Mouse (Mus musculus) natural killer cell, adult 2 months (primary cell): ENCODE data around the gene Gm11563.
"Not testable (repeated sequence)": the region's sequence is repeated elsewhere in the genome, so short reads cannot be mapped to it uniquely, and the experiment has no call there.

Experiments
- DNase-seq, 2 experiments: peaks; one replicate each; pipeline ENCODE4 v3.0.0; 2022; ENCODE audit warnings: low spot score in 2 of 2

Gm11563 gene

DNA sequence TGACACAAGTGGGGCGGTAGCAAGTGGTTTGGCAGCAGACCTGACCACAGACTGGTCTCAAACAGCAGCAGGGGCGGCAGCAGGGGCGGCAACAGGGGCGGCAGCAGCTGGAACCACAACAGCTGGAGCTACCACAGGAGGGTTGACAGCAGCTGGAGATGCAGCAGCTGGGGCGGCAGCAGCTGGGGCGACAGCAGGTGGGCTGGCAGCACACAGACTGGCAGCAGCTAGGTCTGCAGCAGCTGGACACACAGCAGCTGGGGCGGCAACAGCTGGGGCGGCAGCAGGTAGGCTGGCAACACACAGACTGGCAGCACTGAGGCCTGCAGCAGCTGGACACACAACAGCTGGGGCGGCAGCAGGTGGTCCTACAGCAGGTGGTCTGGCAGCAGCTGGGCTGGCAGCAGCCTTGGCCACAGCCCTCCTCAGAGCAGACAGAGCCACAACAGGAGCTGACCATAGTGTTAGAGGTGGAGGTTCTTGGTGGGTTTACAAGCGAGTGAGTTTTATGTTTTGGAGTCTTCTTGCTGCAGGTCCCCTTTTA, at the start of gene Gm11563:
Gene Gm11563 (minus strand): TSS at position 494 of the 544 bp plus-strand sequence.
- not testable (repeated sequence) for DNase-seq

DNA sequence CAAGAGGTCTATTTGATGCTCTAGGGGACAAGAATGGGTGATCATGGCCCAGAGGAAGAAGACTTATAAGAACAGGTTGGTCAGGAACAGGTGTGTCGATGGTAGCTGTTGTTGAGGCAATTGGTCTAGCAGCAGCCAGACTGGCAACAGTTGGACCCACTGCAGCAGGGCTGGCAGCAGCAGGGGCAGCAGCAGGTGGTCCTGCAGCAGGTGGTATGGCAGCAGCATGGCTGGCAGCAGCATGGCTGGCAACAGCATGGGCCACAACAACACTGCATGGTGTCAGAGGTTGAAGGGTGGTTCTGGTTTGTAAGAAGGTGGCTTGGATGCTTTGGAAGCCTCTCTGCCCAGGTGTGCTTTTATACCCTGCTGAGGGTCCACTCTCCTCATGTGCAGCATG, 31.7 kb upstream of the Gm11563 start, which contains the start of gene Gm14190:
Gene Gm14190 (minus strand): TSS at position 278 of the 400 bp plus-strand sequence.
- DNase-seq = no peak

DNA sequence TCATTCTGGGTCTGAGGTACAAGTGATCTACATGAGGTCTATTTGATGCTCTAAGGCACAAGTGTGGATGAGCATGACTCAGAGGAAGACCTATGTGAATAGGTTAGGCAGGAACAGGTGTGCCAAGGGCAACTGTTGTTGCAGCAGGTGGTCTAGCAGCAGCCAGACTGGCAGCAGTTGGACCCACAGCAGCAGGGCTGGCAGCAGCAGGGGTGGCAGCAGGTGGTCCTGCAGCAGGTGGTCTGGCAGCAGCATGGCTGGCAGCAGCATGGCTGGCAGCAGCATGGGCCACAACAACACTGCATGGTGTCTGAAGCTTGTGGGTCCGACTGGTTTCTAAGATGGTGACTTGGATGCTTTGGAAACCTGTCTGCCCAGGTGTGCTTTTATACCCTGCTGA, 26.5 kb upstream of the Gm11563 start:
- DNase-seq = not testable (repeated sequence)

DNA sequence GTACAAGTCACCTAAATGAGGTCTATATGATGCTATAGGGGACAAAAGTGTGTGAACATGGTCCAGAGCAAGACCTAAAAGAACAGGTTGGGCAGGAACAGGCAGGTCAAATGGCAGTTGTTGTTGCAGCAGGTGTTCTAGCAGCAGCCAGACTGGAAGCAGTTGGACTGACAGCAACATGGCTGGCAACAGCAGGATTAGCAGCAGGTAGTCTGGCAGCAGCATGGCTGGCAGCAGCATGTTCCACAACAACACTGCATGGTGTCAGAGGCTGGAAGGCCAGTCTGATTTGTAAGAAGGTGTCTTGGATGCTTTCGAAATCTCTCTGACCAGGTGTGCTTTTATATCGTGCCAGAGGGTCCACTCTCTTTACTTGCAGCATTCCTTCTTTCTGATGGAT, 24.7 kb upstream of the Gm11563 start:
- no peak for DNase-seq

DNA sequence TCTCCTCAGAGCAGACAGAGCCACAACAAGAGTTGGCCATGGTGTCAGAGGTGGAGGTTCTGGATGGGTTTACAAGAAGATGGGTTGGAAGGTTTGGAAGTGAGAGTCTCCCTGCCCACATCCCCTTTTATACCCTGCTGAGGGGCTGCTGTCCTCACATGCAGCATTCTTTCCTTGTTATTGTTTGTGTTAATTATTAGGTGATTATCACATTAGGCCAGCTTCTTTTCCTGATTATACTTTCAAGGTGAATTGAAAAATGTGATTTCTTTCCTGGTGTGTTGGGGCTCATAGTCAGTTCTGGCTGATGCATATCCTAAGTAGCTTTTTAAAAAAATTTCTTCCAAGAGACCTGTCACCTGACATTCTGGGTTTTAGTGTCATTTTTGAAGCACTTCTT, 7.1 kb upstream of the Gm11563 start, which contains the start of gene Krtap4-6:
Gene Krtap4-6 (minus strand): TSS at position 101 of the 400 bp plus-strand sequence.
- DNase-seq = no peak

DNA sequence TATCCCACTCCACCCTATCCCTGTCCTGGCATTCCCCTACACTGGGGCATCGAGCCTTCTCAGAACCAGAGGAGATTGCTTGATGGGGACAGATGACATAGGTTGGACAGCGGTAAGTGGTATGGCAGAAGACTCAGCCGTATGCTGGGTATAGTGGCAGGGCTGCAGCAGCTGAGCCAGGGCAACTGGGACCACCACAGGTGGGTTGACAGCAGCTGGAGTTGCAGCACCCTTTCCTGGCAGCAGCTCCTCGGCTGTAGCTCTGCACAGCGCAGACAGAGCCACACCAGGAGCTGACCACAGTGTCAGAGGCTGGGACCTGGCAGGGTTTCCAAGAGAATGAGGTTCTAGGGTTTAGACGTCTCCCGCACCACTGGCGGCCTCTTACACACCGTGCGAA, 4.0 kb upstream of the Gm11563 start:
- DNase-seq = no peak

DNA sequence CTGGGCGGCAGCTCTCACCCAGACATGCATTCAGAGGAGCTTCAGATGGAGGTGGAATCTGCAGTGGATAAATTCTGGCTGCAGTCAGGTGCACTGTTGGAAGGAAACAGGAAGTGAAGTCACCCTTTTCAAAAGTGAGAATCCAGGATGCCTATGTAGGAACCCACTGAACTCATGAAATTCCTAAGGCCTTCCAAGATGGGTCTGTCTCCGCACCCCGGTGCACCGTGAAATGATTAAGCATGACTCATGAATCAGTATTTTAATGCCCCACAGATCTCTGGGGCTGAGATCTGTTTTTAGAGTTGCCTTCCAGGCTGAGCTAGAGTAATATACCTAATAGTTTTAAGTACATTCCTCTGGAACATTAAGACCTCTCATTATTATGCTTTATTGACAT, 496 bp upstream of the Gm11563 start:
- no peak for DNase-seq

DNA sequence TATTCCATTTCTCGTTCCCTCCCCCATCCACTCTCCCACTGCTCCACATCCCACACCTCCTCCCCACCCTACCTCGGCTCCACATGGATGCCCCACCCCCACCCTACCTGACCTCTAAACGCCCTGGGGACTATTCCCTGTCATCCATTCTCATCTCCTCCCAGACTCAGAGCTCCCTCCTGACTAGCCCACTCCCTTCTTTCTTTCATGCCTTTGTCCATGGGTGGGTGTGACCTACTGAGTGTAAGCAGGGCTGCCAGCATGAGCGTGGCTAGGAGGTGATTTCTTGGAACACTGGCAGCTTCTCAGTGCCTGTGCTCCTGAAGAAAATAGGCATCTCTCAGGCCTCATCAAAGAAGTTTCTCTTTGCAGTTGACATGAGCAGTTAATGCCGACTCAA, 1.7 kb downstream of the Gm11563 start:
- no peak for DNase-seq

DNA sequence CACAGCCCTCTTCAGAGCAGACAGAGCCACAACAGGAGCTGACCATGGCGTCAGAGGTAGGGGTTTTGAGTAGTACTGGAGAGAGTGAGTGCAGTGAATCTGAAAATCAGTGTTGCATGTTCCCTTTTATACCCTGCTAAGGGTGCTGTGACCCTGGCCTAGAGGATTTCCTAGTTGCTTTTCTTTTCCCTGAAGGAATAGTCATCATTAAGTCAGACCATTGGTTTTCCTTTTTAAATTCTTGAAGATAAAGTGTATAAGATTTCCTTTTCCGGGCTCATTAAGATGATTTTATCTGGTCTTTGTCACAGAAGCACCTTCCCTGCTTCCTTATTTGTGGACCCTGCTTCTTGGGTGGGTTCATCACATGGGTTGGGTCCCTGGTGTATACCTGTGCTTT, 8.6 kb downstream of the Gm11563 start, which contains the start of gene Gm11555:
Gene Gm11555 (minus strand): TSS at position 101 of the 400 bp plus-strand sequence.
- no peak for DNase-seq

DNA sequence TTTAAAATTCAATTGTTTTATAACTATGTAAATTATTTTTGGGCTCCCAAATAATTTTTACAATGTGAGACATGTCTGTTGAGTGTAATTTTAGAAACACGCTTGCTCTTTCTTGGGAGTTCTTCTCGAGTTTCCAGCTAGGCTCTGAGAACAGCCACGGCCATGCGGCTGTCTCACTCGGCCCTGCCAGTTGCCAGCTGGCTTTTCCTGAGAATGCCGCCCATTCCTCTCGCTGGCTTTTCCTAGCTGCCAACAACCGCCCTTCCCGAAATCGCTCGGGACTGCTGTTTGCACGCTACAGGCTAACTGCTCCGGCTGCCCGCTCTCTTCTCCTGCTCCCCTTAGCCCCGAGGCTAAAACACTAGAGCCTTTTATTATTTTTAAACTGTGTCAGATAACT, 12.3 kb downstream of the Gm11563 start:
- no peak for DNase-seq

DNA sequence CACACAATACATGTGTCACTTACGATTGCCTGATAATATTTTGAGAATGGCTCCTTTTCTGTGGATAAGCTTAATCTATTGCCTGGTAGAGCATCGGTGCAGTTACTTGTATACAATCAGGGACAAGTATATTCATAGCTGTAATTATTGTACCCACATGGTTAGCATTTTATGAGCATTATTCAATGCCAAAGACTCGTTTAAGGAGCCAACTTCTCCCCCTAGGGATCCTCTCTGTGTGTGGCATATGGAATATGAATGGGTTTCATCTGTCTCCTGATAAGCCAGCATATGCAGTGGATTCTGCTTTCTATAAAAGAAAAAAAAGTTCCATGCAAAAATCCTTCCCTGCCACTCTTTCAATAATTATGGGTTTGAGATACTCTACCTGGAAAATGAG, 14.4 kb downstream of the Gm11563 start:
- no peak for DNase-seq

DNA sequence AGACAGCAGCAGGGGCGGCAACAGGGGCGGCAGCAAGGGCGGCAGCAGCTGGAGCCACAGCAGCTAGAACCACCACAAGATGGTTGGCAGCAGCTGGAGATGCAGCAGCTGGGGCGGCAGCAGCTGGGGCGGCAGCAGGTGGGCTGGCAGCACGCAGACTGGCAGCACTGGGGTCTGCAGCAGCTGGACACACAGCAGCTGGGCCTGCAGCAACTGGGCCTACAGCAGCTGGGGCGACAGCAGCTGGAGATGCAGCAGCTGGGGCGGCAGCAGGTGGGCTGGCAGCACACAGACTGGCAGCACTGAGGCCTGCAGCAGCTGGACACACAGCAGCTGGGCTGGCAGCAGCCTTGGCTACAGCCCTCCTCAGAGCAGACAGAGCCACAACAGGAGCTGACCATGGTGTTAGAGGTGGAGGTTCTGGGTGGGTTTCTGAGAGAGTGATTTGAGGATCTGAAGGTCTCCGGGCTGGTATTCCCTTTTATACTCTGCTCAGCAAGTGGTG, 15.1 kb downstream of the Gm11563 start, which contains the start of gene Krtap4-7:
Gene Krtap4-7 (minus strand): TSS at position 455 of the 505 bp plus-strand sequence.
- DNase-seq = not testable (repeated sequence)

DNA sequence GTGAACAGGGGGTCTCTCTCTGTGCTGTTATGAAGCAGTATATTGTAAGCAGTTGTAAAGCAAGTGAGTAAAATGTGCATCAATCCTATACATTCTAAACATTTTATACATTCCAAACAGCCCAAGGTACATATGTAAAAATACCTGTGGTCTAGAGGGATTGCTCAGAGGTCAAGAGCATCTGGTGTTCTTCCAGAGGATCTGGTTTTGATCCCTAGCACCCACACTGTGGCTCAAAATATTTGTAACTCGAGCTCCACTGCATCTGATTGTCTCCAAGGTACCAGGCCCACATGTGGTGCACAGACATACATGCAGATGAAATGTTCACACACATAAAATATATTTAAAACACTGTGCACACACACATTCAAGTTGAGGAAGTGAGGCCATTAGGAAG, 17.8 kb downstream of the Gm11563 start:
- no peak for DNase-seq

DNA sequence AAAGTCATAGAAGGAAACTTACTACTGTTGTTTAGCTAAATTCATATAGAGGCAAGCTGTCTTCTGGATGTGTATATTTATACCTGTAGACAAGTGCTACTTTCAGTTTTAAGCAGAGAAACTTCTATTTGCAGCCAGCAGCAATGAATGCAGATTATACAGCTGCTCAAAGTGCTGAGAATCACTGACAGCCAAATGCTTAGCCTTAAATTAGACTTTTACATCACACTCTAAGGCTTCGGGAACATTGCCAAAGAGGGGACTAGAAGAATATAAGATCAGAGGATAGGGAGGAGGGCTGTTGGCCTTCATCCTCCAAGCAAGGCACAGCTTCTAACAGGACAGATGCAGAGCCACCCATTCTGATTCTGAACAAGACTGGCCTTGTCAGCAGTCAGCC, 21.7 kb downstream of the Gm11563 start:
- no peak for DNase-seq

DNA sequence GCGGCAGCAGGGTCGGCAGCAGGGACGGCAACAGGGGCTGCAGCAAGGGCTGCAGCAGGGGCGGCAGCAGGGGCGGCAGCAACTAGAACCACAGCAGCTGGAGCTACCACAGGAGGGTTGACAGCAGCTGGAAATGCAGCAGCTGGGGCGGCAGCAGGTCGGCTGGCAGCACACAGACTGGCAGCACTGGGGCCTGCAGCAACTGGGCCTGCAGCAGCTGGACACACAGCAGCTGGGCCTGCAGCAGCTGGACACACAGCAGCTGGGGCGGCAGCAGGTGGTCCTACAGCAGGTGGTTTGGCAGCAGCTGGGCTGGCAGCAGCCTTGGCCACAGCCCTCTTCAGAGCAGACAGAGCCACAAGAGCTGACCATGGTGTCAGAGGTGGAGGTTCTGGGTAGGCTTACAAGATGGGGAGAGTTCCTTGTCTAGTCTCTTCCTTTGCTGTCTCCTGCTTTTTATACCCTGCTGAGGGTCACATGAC, 24.1 kb downstream of the Gm11563 start, which contains the start of gene Krtap4-2:
Gene Krtap4-2 (minus strand): TSS at position 432 of the 482 bp plus-strand sequence.
- no peak for DNase-seq

DNA sequence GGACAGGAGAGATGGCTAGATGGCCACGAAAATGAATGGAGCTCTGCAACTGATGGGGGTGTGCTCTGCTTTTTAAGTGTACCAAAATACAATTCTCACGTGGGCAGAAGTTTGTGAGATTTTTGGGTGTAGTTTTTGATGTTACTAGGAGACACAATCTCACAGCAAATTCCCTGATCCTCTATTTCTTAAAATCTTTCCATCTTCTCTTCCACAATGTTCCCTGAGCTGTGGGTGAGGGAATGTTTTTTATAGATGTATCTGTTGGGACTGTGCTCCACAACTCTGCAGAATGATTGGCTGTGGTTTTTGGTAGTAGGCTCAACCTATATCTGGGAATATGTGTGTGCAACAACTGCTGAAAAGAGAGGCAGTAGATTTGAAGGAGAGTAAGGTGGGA, 25.5 kb downstream of the Gm11563 start:
- DNase-seq = no peak

DNA sequence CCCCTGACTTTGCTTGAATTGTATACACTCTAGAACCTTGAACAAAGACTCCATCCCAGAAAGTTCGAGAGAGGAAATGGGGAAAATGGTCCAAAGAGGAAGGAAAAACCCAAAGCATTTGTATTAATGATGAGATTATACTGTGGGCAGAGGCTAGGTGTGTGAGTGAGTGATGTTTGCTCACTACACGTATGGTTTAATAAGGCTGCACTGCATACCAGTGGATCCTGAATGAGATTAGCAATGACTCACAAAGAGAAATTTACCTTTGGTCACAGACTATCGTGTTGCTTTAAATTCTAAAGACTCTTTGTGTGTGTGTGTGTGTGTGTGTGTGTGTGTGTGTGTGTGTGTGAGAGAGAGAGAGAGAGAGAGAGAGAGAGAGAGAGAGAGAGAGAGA, 27.9 kb downstream of the Gm11563 start:
- no peak for DNase-seq

DNA sequence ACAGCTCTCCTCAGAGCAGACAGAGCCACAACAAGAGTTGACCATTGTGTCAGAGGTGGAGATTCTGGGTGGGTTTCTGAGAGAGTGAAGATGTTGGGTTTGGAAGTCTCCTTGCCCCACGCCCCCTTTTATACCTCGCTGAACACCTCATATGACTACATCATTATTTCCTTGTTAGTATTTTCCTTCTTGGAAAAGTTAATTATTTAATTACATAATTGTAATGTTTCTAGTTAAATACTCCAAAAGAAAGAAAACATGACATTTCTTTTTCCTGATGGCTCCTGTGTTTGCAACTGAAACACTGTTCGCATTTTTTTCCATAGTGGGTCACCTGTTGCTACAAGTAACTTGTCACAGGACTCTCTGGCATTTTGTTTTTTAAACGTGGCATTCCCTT, 30.6 kb downstream of the Gm11563 start, which contains the start of gene Krtap4-1:
Gene Krtap4-1 (minus strand): TSS at position 101 of the 400 bp plus-strand sequence.
- no peak for DNase-seq

DNA sequence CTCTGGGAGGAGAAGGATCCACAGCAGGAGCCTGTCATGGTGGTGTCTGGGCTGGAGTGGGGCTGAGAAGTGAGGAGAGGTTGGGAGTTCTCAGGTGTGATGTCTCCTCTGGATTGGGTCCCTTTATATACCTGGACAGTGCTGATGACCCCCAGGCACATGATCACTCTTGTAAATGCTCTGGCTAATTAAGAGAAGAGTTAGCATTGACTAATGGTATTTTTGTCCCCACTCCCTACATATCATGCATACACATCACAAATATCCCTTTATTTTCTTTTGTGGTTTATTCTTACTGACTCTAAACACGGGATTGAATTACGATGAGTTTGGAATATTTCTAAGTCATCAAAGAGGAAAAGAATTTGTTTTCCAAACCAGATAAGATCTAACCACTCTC, 38.4 kb downstream of the Gm11563 start, which contains the start of gene Gm11562:
Gene Gm11562 (minus strand): TSS at position 101 of the 400 bp plus-strand sequence.
- DNase-seq = no peak

DNA sequence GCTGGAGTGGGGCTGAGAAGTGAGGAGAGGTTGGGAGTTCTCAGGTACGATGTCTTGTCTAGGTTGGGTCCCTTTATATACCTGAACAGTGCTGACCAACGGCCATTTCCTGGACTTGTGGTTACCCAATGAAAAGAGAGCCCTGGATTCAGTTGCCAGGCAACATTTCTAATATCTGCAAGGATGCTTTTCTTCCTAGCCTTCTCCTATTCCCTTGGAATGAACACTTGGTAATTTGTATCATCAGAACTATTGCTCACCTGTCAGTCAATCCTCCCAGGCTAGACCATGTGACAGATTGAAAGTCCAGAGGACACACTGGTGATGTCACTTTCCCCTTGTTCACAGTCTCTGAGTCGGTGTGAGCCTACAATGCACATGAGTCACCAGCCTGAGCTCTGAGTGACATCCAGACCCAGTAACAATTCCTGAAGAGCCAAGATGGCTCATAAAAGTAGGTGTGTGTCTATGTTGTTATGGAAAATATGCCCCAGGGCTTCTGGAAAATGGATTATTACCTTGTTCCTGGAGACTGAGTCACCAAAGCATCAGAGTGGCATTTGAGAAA, 43.9 kb downstream of the Gm11563 start, which contains the start of gene Krtap2-4:
Gene Krtap2-4 (minus strand): TSS at position 51 of the 568 bp plus-strand sequence.
- no peak for DNase-seq

DNA sequence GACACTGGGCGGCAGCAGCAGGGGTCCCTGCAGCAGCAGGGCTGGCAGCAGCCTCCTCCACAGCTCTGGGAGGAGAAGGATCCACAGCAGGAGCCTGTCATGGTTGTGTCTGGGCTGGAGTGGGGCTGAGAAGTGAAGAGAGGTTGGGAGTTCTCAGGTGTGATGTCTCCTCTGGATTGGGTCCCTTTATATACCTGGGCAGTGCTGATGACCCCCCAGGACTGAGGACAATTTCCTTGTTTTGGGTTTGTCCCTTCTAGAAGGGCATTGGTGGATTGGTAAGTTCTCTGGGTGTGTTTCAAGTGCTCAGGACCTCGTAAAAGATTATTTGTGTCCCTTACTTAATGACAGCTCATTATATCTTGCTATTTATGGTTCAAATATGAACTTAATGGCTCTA, 48.7 kb downstream of the Gm11563 start, which contains the start of gene Gm11937:
Gene Gm11937 (minus strand): TSS at position 101 of the 400 bp plus-strand sequence.
- DNase-seq = not testable (repeated sequence)

DNA sequence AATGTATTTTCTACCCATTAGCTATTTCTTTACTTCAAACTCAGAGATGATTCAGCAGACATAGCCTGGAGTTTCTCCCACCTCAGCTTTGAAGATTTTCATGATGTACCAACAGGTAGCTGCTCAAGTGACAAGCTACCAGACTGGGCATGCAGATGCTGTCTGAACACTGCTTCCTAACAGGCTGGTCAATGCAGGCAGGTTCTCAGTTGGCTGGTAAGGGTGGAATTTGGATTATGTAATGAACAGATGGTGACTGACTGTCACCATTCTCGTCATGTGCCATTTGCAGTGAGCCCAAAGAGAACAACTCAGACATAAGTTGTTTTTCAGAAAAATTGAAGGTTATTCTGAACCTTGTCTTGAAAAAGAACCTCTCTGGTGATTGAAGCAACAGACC, 49.6 kb downstream of the Gm11563 start:
- DNase-seq = no peak
